Mouse (Mus musculus): Measurements from ENCODE around the gene Clasp2.
"Not testable (repeated sequence)": the region's sequence is repeated elsewhere in the genome, so short reads cannot be mapped to it uniquely, and the experiment has no call there.

GRCm38 (mm10) chr9:113725609-113726008, 15.7 kb upstream of the Clasp2 start:
- TF ChIP-seq CTCF, EP300 (IDR thresholded peaks at IDR 0.05; ENCODE audit: low read depth): not testable (repeated sequence)

All from liver, embryonic 14.5 days (tissue).